Mouse (Mus musculus): ENCODE results near the gene Col24a1. TPM values are rescaled to one million over a fixed set of nuclear protein-coding genes. Genes with fewer than 3 reads are reported as not detected.

The Col24a1 gene
- 1 to 10 TPM in 1 of 2 experiments, under 1 TPM in 1; 0.36 to 2.1 TPM for total RNA-seq (2021)
- long read RNA-seq, experiment 1 = 0 reads
- long read RNA-seq, experiment 2 = 0 reads

- peak; percentile 35 for DNase-seq
These were observed at the start of gene Col24a1 for GRCm38 (mm10) chr3:145292337-145293134. Col24a1 (plus strand) TSS chr3:145292472.

- DNase-seq = no peak
These were observed 44.2 kb upstream of the Col24a1 start for GRCm38 (mm10) chr3:145248040-145248439.

GRCm38 (mm10) chr3:145253066-145253465 is 39.2 kb upstream of the Col24a1 start:
- DNase-seq = no peak

DNA sequence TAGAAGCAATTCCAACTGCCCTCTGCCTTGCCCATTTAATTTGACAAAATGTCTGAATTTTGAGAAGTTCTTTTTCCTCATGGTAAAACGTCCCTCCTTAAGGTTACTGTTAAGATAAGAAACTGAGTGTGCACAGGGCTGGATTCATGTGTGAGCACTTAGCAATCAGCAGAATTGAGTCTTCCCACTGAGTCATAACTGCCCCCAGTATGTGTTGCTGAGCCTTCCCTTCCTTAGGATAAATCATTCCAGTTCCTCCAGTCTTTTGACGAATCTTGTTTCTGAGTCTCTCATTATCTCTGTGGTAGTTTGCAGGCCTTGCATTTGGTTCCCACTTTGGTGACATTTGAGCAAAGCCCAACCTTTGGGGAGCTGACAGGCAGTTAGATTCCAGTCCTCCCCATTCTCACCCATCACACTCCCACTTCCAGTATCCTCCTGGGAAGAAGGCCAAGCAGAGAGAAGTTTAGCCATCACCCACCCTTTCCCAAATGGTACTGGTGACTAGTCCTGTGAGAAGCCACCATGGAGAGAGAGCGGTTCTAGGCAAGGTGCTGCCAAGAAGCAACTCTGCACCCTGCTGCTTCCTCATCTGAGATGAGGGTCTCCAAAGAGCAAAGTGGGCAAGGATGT is 37.4 kb upstream of the Col24a1 start:
- no peak for DNase-seq

DNA sequence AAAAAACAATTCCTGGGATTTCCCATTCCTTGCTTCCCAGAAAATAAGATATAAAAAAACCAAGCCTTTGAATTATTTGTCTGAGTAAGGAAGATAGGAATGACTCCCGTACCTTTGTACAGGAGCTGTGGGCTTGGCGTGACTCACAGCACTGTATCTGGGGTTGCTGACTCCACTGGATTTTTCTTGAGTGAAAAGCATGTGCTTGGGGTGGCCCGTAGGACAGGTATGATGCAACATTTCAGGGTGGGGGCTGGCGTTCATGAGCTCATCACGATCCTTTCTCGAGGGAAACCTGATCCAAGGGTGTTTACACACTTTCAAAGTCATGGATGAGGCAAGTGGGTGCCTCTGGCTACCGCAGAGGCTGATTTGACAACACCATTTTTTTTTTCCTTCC is 35.6 kb upstream of the Col24a1 start:
- no peak for DNase-seq

DNA sequence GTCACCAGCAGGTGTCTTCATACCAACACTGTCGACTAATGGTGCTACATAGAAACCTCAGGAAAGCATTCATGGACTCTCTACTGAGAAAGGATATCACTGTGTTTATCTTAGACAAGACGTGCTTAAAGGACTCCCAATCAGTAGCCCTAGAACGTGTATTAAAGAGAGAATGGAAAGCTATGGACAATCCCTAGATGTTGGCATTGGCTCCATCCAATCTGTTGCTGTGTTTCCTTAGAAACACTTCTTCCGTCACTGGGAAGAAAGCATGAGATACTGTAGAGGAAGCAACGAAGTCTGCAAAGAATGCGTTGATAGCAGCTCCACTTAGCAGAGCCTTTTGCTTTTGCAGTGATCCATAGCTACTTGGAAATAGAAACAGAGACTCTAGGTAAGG is 32.6 kb upstream of the Col24a1 start:
- no peak for DNase-seq

DNA sequence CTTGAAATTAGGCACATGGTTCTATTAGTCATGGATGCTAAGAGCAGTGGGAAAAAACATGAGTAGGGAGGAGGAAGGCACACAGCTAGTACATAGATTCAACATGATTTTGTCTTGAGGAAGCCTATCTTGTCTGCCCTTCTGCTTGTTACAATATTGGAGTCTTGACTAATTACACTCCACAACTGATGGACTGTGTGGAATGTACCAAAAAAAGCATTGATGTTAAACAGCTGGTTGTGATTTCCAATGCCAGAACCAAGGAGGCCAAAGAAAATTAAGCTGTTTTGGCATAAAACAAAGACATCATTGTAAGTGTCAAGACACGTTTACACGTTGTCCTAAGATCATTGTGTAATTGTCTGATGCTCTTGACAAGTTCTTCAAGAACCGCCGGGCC is 29.1 kb upstream of the Col24a1 start:
- DNase-seq = no peak

DNA sequence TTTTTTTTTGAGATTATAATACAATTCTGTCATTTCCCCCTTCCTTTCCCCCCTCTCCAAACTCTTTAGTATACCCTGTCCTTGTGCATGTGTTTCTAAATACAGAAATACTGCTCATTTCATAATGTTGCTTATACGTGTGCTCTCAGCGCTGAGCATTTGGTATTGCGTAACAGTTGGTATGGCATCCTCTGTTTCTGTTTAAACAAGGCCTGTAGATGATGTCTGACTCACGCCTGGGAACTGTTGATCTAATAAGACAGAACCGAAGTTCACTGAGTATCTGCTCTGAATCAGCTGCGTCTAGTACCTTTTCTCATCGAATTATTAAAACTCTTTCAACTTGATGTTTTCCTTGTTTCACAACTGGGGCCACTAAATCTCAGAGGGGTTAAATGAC is 24.2 kb upstream of the Col24a1 start:
- DNase-seq = no peak

- DNase-seq = no peak
These were observed 18.1 kb upstream of the Col24a1 start for GRCm38 (mm10) chr3:145274191-145274590.

DNA sequence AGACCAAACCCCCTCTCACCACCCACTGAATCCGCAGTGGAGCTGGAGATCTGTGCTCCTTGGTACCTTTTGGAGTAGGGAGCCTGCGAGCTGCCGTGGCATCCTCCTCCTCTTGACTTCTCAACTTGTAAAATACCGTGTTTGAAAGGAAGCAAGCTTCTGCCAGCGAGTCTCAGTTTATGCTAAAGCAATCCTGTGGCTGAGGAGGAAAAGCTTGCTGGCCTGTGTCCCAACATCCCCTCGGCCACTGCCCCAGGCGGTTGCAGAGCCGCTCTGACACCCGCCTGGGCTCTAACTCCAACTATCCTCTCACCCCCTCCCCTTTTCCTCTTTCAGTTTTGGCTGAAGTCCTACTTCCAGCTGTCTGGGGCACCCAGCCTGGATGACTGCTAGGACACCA is 935 bp downstream of the Col24a1 start:
- DNase-seq = peak; percentile 5

GRCm38 (mm10) chr3:145293623-145294307 is 1.5 kb downstream of the Col24a1 start:
- no peak for DNase-seq

- no peak for DNase-seq
These were observed 7.8 kb downstream of the Col24a1 start for GRCm38 (mm10) chr3:145299980-145300591.

GRCm38 (mm10) chr3:145305311-145305710 is 13.0 kb downstream of the Col24a1 start:
- DNase-seq = no peak

GRCm38 (mm10) chr3:145307209-145307608 is 14.9 kb downstream of the Col24a1 start:
- DNase-seq = no peak

DNA sequence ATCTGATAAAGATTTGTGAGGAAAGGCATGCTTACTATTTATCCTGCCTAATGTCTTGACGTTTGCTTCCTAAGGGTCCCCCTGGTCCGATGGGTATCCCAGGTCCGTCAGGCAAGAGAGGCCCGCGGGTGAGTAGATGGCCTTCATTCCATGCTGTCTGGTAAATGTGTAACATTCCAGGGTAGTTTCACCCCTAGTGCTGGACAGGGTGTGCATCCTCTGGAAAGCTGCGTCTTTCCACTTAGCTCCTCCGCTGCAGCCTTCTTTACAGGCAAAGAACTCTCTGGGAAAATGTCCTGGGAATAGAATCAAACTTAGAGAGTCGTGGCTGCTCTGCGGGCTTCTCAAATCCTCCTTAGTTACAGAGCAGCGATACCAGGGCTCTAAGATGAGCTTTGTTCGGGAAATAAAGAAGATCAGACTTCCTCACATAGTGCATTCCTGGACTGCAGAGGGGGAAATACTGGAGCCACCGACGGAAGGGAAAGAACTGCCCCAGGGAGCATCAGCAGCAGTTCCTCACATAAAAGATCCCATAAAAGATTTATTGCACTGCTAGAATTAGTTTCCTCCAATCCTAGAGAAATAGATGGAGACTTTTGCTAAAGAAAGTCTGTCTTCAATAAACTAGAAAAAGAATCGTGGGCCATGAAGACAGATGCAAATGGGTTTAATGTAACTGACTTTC is 28.5 kb downstream of the Col24a1 start:
- no peak for DNase-seq

GRCm38 (mm10) chr3:145325402-145325801 is 33.1 kb downstream of the Col24a1 start:
- DNase-seq = no peak

GRCm38 (mm10) chr3:145331642-145332041 is 39.4 kb downstream of the Col24a1 start:
- DNase-seq = no peak

- no peak for DNase-seq
These were observed 41.8 kb downstream of the Col24a1 start for GRCm38 (mm10) chr3:145334046-145334445.

DNA sequence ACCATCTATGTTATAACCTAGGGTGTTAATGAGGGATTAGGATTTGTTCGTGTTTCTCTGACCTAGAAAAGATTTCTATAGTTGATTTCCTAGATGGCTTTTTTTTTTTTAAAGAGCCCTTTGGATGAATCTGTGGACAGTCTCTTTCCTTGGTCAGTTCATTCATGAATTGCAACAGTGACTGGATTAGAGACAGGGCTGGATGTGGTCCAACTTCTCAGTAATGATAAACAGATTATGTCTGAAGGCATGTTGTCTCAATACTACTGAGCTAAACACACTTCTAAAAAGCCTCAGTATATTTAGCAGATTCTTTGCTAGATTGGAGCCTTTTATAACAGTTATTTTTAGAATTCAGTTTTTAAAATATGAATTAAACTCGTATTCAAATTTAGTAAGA is 44.9 kb downstream of the Col24a1 start:
- peak; percentile 11 for DNase-seq

DNA sequence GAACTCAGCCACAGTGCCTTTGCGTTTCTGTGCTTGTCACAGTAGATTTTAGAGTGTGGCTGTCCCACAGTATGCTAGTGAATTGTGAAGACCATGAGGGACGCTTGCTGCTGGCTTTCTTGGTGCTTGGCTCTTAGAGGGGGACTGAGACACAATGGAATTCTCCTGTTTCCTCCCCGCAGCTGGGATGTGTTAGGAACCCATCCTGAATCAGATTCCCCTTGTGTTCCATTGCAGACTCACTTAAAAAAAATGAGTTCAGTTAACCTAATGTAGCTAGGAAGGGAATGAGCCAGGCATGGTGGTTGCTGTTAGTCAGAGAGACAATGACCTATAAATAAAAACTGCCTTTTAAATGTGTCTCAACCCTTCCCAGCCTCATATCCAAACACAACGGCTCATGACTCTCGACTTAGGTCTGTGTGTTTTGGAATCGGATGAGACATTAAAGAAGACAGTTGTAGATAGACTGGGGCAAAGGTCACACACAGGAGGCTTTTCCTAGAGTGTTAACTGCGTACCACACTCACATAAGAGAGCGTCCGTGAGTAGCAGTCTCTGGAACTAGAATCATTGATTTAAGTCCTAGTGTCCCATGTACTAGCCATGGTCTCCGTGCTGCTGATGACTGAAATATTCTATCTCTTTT is 47.7 kb downstream of the Col24a1 start:
- DNase-seq = no peak

- no peak for DNase-seq
These were observed 56.4 kb downstream of the Col24a1 start for GRCm38 (mm10) chr3:145348690-145349089.

GRCm38 (mm10) chr3:145353951-145354350 is 61.7 kb downstream of the Col24a1 start:
- DNase-seq = no peak

Data from adrenal gland, postnatal 10 days (tissue).